Mouse (Mus musculus) forebrain, embryonic 14.5 days (tissue): ENCODE measurements around the gene Atg14. TPM values are rescaled to one million over a fixed set of nuclear protein-coding genes. Genes with fewer than 3 reads are reported as not detected.

Experiments
- ATAC-seq: fragments of 200-750 bp; cut with Nextera tagmentation; 2 replicates; pipeline ENCODE4 v1.8.0; 2017; ENCODE audit warnings: mild to moderate bottlenecking, moderate library complexity
- DNase-seq: peaks from one replicate; pipeline ENCODE4 v3.0.0-alpha.2; 2015; ENCODE audit warnings: low spot score
- H3K27ac ChIP-seq: fragments of 300-500 bp; sonication (generic); 2 replicates; pipeline ENCODE4 v1.5.1; 2014; ENCODE audit warnings: low read depth, mild to moderate bottlenecking, control low read depth, low read length, moderate library complexity
- H3K27me3 ChIP-seq: fragments of 300-500 bp; sonication (generic); replicated peaks from 2 replicates; pipeline ENCODE4 v1.6.1; 2014; ENCODE audit warnings: low read length, control low read depth, mixed read lengths; ENCODE audit not compliant: control insufficient read depth, insufficient read depth
- H3K36me3 ChIP-seq: fragments of 300-500 bp; sonication (generic); 2 replicates; pipeline ENCODE4 v1.6.1; 2014; ENCODE audit warnings: low read length, control low read depth; ENCODE audit not compliant: control insufficient read depth, insufficient read depth
- H3K4me1 ChIP-seq: fragments of 300-500 bp; sonication (generic); 2 replicates; pipeline ENCODE4 v1.6.1; 2014; ENCODE audit warnings: antibody characterized with exemption, low read length, control low read depth; ENCODE audit not compliant: control insufficient read depth, insufficient read depth
- H3K4me2 ChIP-seq: fragments of 300-500 bp; sonication (generic); 2 replicates; pipeline ENCODE4 v1.6.1; 2014; ENCODE audit warnings: mild to moderate bottlenecking, control low read depth, low read length
- H3K4me3 ChIP-seq: fragments of 300-500 bp; sonication (generic); 2 replicates; pipeline ENCODE4 v1.5.1; 2014; ENCODE audit warnings: low read depth, low read length, control low read depth
- H3K9ac ChIP-seq: fragments of 300-500 bp; sonication (generic); 2 replicates; pipeline ENCODE4 v1.6.1; 2014; ENCODE audit warnings: mild to moderate bottlenecking, low read length, control low read depth, moderate library complexity
- H3K9me3 ChIP-seq: fragments of 300-500 bp; sonication (generic); replicated peaks from 2 replicates; pipeline ENCODE4 v1.6.1; 2016; ENCODE audit warnings: low read length, control low read depth, mixed read lengths; ENCODE audit not compliant: control insufficient read depth
- WGBS: fragments of 180-500 bp; shearing (Covaris S2); extraction: QIAGEN DNeasy Blood & Tissue Kit; methylation state at CpG from one replicate; pipeline ENCODE4 v1.1.7; 2014; 5-methylcytosine and 5-hydroxymethylcytosine counted together
- polyA plus RNA-seq: library from polyadenylated mRNA; unstranded; fragments of >200 nt; fragmentation: Nextera tagmentation; extraction: Ambion mirVana; gene quantifications from 2 replicates; pipeline ENCODE4 v1.2.1, GENCODE M21; 2014

Gene Atg14
- polyA plus RNA-seq, 1 experiment from 2014 or later: 17.7 TPM

GRCm38 (mm10) chr14:47555225-47555624 is 15.2 kb downstream of the Atg14 start:
- peaks cover 46% of the 10 kb centered on the region for H3K36me3 ChIP-seq
- no peaks in the 10 kb centered on the region for H3K9me3 ChIP-seq
- no peak overlapping the region for H3K27ac ChIP-seq
- WGBS: 96% methylated on average over 5 of the region's 5 CpGs
- H3K4me3 ChIP-seq: no peak overlapping the region
- H3K27me3 ChIP-seq: no peaks in the 10 kb centered on the region
- DNase-seq (no peak), ATAC-seq (no peak)
- H3K4me2 ChIP-seq: no peak overlapping the region
- no peak overlapping the region for H3K9ac ChIP-seq
- no peaks in the 10 kb centered on the region for H3K4me1 ChIP-seq

GRCm38 (mm10) chr14:47554236-47554635 is 16.2 kb downstream of the Atg14 start:
- Histone ChIP-seq H3K4me3 (no peak overlapping the region), H3K36me3 (peaks cover 50% of the 10 kb centered on the region), H3K4me2 (no peak overlapping the region), H3K9ac (no peak overlapping the region), H3K4me1 (no peaks in the 10 kb centered on the region), H3K27me3 (no peaks in the 10 kb centered on the region), H3K27ac (no peak overlapping the region), H3K9me3 (no peaks in the 10 kb centered on the region)
- no peak for DNase-seq
- no peak for ATAC-seq
- 98% methylated on average over 4 of the region's 4 CpGs for WGBS

- no peak for ATAC-seq
- DNase-seq: no peak
- H3K4me3 ChIP-seq: no peak overlapping the region
- H3K27ac ChIP-seq: no peak overlapping the region
- no peaks in the 10 kb centered on the region for H3K4me1 ChIP-seq
- no peak overlapping the region for H3K4me2 ChIP-seq
- H3K27me3 ChIP-seq: no peaks in the 10 kb centered on the region
- 90% methylated on average over 2 of the region's 2 CpGs for WGBS
- H3K9ac ChIP-seq: no peak overlapping the region
- no peaks in the 10 kb centered on the region for H3K9me3 ChIP-seq
- peaks cover 55% of the 10 kb centered on the region for H3K36me3 ChIP-seq
Measured at GRCm38 (mm10) chr14:47553380-47553779, 17.1 kb downstream of the Atg14 start.

GRCm38 (mm10) chr14:47551668-47552067 is 18.8 kb downstream of the Atg14 start:
- 98% methylated on average over 6 of the region's 6 CpGs for WGBS

GRCm38 (mm10) chr14:47544877-47545276 is 25.6 kb downstream of the Atg14 start:
- DNase-seq (no peak), ATAC-seq (no peak)
- Histone ChIP-seq H3K27ac (no peak overlapping the region), H3K9me3 (no peaks in the 10 kb centered on the region), H3K4me1 (no peaks in the 10 kb centered on the region), H3K36me3 (peaks cover 85% of the 10 kb centered on the region), H3K4me3 (no peak overlapping the region), H3K4me2 (no peak overlapping the region), H3K27me3 (no peaks in the 10 kb centered on the region), H3K9ac (no peak overlapping the region)
- WGBS: 93% methylated on average over 4 of the region's 4 CpGs

More at GRCm38 (mm10) chr14:47551668-47552067, 18.8 kb downstream of the Atg14 start:
- Histone ChIP-seq H3K4me2 (no peak overlapping the region), H3K4me3 (no peak overlapping the region), H3K9me3 (no peaks in the 10 kb centered on the region), H3K4me1 (no peaks in the 10 kb centered on the region), H3K27ac (no peak overlapping the region), H3K36me3 (peaks cover 66% of the 10 kb centered on the region), H3K27me3 (no peaks in the 10 kb centered on the region), H3K9ac (no peak overlapping the region)
- ATAC-seq (no peak), DNase-seq (no peak)

- Histone ChIP-seq H3K36me3 (peaks cover 82% of the 10 kb centered on the region), H3K9ac (no peak overlapping the region), H3K4me2 (no peak overlapping the region), H3K27me3 (no peaks in the 10 kb centered on the region), H3K4me3 (no peak overlapping the region), H3K4me1 (no peaks in the 10 kb centered on the region), H3K27ac (no peak overlapping the region), H3K9me3 (no peaks in the 10 kb centered on the region)
- DNase-seq (no peak), ATAC-seq (no peak)
- WGBS: 94% methylated on average over 5 of the region's 5 CpGs
Measured at GRCm38 (mm10) chr14:47544286-47544685, 26.2 kb downstream of the Atg14 start.

- no peaks in the 10 kb centered on the region for H3K27me3 ChIP-seq
- H3K36me3 ChIP-seq: peaks cover 63% of the 10 kb centered on the region
- DNase-seq: no peak
- no peak overlapping the region for H3K9ac ChIP-seq
- no peak for ATAC-seq
- no peak overlapping the region for H3K27ac ChIP-seq
- H3K4me1 ChIP-seq: no peaks in the 10 kb centered on the region
- no peak overlapping the region for H3K4me2 ChIP-seq
- no peaks in the 10 kb centered on the region for H3K9me3 ChIP-seq
- 97% methylated on average over 3 of the region's 3 CpGs for WGBS
- H3K4me3 ChIP-seq: no peak overlapping the region
Measured at GRCm38 (mm10) chr14:47542283-47542682, 28.2 kb downstream of the Atg14 start.

- no peak overlapping the region for H3K4me2 ChIP-seq
- H3K9me3 ChIP-seq: no peaks in the 10 kb centered on the region
- 91% methylated on average over 10 of the region's 10 CpGs for WGBS
- H3K27ac ChIP-seq: no peak overlapping the region
- no peaks in the 10 kb centered on the region for H3K4me1 ChIP-seq
- no peak for DNase-seq
- no peak overlapping the region for H3K9ac ChIP-seq
- no peak for ATAC-seq
- H3K4me3 ChIP-seq: no peak overlapping the region
- no peaks in the 10 kb centered on the region for H3K27me3 ChIP-seq
- H3K36me3 ChIP-seq: peaks cover 54% of the 10 kb centered on the region
Measured at GRCm38 (mm10) chr14:47541325-47541948, 29.0 kb downstream of the Atg14 start.

- Histone ChIP-seq H3K9ac (no peak overlapping the region), H3K27me3 (no peaks in the 10 kb centered on the region), H3K27ac (no peak overlapping the region), H3K36me3 (peaks cover 6% of the 10 kb centered on the region), H3K9me3 (no peaks in the 10 kb centered on the region), H3K4me2 (no peak overlapping the region), H3K4me1 (no peaks in the 10 kb centered on the region), H3K4me3 (no peak overlapping the region)
- DNase-seq: no peak
- WGBS: 81% methylated on average over 1 of the region's 1 CpGs
- no peak for ATAC-seq
Measured at GRCm38 (mm10) chr14:47535096-47535495, 35.4 kb downstream of the Atg14 start.
